Mouse (Mus musculus) layer of hippocampus, postnatal 36 days (tissue): Measurements from ENCODE around the gene Sox18. TPM values are rescaled to one million over a fixed set of nuclear protein-coding genes. Genes with fewer than 3 reads are reported as not detected.
A peak's percentile ranks its signal among the peaks of the same experiment; 100 is the strongest.

Experiments
- DNase-seq, 2 experiments: peaks; one replicate each; pipeline ENCODE4 v3.0.0; 2022
- total RNA-seq, 2 experiments: library from RNA; stranded (reverse); gene quantifications; 2 replicates each; pipeline ENCODE4 v1.2.3; 2021

Gene Sox18
- 10 to 100 TPM in 1 of 2 experiments, 1 to 10 TPM in 1; 8.3 to 11.1 TPM for total RNA-seq

DNA sequence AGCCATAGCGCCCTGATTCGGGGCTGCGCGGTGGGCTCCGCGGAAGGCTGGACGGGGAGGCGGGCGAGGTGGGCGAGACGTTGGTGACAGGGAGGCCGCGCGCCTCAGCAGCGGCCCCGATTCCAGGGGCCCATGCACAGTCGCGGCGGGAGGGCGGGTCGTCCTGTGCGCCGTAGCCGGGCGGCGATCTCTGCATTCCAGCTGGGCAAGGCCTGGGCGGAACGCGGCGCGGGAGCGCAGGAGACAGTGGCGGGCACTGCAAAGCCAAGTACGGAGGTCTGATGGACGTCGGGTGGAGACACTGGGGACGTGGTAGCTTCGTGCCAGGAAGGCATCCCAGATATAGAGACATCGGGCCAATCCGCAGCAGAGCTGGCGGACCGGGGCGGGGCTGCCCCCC lies at the start of gene Sox18:
TSS of gene Sox18 (minus strand) at position 315 of the 400 bp plus-strand sequence.
- DNase-seq: no peak

DNA sequence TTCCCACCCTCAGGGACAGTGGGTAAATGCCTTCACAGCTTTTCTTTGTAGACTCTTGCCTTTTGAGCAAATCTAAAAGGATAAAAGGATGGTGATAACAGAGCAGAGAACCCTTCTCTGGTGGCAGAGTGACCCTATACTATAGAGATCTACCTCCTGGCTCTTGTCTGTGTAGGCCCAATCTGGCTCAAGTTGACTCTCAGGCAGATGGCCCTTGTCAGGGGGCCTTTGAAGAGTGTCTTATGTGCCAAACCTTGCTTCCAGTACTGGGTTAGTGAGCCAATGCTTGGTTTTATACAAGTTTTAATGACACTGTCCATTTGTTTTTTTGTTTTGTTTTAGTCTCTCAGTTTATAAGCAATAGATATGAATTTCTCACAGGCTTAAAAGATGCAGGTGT lies 49.8 kb upstream of the Sox18 start:
- no peak for DNase-seq

DNA sequence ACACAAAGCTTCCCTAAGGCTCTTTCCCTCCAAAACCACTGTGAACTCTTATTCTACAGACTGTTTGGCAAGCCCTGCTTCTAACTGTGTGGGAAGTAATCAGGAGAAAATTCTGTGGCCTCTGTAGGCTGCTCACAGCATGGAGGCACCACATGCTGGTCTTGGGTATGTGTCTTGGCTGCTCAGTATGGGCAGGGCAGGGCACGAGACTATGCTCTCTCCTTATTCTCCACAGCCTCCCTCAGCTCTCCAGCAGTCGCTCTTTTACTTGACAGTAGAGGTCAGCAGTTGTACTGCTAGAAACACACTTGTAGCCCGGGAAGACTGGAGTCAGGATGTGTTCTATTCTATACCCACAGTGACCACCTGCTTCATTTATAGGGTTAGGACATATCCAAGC lies 48.6 kb upstream of the Sox18 start:
- no peak for DNase-seq

DNA sequence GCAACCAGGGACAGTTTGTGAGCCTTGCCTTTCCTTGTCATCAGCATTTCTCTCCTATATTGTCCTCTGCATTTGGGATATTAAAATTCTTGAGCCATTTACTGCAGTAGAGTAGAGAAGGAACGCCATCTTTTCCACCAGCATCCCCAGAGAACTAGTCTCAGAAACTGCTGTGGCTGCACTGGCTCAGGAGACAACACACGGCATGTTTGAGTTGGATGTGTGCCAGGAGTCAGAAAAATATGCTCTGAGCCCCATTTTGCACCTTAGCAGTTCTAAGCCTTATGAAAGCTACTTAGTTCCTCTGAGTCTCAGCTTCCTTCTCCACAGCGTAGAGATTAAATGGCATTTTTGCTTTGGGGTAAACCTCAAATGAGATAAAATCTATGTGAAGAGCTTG lies 45.6 kb upstream of the Sox18 start:
- no peak for DNase-seq

DNA sequence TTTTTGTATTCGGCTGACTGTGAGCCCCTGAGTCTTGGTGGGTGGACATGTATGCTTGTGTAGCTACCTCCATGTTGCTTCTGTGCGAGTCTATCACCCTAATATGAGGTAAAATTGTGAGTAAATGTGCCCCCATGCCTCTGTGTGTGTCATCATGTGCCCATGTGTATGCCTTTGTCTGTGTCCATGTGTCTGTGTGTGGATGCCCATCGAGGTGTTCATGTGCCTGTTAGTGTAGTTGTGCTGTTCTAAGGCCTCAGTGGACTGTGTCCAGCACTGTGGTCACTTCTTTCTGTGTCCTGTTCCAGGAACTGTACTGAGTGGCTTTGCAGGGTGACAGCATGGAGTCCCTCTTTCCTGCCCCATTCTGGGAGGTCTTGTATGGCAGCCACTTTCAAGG lies 43.9 kb upstream of the Sox18 start:
- DNase-seq: no peak

DNA sequence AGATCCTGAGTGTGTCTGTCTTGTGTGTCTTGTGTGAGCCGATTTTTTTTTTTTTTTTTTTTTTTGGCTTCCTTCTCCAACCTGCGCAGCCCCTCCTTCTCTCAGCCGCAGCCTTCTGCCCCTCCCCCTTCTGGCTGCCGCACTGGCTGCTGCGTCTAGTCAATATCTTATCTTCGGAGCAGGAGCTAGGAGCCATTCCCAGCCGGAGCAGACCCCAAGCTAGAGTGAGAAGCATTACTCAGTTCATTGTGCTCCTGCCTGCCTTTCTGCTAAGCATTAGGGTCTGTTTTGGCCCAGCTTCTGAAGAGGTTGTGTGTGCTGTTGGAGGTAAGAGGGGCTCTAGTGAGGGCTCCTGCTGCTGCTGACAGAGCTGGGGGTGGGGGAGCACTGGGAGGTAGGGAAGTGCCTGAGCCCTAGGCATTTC lies 43.5 kb upstream of the Sox18 start, which contains the start of gene Oprl1:
TSS of gene Oprl1 (plus strand) at position 114 of the 424 bp plus-strand sequence.
- DNase-seq: peak; percentile 54 to 58

DNA sequence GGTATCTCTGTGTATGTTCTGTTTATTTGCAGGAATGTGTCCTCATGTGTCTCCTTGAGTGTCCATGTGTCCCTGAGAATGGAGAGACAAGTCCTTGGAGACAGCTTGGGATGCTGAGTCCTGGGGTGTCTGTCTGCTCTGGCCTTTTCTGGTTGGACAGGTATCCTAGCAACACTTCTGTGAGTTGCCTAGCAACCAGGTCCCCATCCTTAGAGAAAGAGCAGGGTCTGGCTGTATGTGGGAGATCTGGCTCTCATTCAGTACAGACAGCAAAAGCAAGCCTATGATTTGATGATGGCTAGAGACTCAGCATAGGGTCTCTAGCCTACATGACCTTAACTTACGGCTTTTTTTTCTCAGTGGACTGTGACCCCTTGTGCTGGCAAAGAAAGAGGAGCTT lies 42.3 kb upstream of the Sox18 start:
- peak in 1 of 2 experiments; percentile 60 for DNase-seq

DNA sequence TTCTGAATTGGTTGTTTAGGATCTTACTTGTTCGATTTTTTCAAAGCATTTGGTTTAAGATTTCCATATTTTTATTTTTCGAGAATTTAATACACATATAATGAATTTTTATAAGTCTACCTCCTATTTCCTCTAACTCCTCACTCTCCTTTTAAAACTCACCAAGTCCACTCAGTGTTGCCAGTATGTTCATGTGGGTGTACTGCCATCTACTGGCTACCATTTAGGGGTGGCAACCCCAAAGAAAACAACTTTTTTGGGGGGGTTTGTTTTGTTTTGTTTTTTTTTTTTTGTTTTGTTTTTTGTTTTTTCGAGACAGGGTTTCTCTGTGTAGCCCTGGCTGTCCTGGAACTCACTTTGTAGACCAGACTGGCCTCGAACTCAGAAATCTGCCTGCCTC lies 35.2 kb upstream of the Sox18 start:
- no peak for DNase-seq

DNA sequence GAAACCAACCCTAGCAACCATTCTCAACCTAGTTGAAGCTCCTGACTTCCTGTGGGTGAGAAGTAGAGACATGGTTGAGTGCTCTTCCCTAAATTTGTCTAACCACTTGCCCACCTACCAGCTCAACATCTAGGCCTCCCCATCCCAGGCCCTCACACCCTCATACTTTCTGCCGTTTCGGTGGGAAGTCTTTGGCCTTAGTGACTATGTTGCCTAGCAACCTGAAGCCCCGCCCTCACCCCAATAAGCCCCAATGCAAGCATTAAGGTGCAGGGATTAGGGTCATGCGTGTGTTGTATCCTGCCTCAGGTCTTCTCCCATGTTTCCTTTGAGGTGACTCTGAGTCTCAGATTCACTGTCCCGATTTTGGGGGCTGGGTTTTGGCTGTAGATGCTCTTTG lies 26.8 kb upstream of the Sox18 start, which contains the start of gene Lkaaear1:
TSS of gene Lkaaear1 (minus strand) at position 202 of the 400 bp plus-strand sequence.
- no peak for DNase-seq

DNA sequence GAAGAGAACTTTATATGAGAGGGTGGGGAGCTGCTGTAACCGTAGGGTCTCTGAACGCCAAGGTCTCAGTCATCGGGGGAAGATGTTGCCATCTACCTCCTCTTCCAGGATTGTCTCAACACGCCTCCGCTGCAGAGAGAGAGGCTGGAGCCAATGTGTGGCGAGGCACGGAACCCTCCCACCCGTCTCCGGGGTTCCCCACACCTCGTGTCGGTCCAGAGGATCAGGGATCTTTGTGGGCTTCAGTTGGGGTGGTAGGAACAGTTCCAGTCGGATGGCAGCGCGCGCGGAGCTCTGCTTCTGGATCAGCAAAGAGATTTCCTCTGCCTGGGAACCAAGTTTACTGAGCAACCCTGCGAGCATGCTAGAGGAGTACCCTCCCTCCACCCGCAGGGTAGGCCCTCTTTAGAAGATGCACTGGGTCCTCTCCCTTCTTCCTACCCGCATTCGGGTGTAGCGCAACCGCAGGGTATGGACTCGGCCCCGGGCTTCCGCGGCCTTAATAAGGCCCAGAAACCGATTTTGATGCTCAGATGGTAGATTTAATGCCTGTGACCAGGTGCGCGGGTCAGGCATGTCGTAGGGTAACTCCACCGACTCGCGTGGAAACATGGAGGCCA lies 25.5 kb upstream of the Sox18 start:
- no peak for DNase-seq

DNA sequence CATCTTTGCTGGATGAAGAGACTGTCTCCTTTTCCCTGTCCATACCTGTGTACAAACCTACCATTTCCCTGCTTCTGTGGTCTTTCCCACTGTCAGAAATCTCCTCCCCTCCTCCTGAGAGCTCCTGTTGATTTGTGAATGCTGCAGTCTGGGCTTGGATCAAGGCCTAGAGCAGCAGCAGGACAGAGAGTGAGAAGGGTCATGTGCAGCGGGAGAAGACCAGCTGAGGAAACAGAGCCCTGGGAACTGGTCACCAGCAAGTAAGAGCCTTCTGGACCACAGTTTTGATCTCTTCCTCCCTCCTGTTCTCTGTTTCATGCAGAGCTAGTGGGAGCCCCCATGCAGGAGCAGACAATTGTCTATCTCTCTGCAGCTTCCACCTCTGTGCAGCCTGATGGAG lies 24.3 kb upstream of the Sox18 start:
- no peak for DNase-seq

DNA sequence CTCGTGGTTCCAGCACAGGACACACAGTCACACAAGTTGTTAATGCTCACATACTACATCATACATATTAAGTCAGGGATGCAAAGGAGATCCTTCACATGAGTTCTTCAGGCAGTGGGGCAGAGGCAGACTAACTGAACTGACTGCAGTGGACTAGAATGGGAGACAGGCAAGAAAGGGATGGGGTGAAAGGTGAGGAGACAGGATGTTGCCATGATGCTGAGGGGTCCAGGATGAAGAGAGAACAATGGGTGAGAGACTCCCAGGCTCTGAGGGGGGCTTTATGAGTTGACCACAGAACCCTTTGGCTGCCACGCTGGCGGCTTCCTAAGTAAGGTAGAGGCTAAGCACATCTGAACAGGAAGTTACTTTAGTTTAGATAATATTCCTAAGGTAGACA lies 23.1 kb upstream of the Sox18 start:
- DNase-seq: no peak

DNA sequence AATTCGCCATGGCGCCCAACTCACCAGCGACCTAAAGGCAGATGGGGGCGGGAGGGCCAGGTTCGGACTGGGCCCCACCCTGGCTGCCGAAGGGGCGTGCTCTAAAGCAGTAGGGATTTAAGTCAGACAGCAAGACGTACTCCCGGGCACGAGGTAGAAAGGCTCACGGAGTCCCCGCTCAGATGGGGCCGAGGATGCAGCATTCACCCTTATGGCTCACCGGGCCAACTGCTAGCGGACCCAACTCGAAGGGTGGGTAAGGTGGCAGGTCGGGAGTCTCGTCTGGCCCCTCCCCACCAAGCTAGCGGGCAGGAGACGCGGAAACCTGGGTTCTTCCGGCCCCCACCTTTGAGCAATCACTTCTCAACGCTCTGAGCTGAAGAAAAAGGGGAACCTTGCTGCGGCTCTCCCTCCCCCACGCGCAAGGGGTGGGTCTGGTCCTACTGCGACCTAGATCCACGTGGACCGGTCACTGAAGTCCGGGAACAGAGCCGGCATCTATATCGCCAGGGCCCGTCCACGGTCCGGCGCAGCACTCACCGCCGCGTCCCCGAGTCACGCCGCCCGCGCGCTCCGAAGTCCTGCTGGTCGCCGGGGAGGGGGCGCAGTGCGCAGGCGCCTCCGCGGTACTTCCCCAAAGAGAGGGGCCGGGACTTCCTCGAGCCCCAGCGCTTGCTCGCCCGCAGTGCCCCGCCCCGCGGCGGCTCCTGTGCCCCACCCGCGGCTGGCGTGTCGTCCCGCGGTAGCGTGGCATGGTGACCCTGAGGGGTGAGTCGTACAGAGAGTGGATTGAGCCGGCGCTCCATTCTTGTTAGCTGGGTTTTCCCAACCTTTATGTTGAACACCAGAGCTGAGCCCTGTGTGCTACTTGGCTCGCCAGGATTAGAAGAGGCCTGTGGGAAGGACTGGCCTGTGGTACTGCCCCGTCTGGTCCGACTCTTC lies 22.2 kb upstream of the Sox18 start, which contains the start of gene Rgs19:
TSS of gene Rgs19 (minus strand) at position 639 of the 942 bp plus-strand sequence.
- DNase-seq: peak; percentile 80 to 83

DNA sequence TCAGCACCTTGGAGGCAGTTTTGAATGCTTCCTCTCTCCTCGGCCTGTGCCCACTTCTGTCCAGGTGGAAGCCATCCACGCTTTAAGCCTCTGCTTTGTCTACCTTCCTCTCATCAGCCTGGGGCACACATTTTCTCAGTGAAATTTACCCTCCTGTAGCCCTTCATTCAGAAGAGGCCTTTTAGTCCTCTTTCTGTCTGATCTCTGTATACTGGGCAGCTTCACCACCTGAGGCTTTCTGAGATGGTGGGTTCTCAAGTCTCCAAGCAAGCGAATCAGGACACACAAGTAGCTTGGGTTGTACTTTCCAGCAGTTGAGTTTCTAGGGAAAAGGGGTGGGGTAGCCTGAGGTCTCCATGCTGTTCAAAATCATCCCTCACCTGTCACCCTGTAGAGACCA lies 20.9 kb upstream of the Sox18 start:
- DNase-seq: no peak

DNA sequence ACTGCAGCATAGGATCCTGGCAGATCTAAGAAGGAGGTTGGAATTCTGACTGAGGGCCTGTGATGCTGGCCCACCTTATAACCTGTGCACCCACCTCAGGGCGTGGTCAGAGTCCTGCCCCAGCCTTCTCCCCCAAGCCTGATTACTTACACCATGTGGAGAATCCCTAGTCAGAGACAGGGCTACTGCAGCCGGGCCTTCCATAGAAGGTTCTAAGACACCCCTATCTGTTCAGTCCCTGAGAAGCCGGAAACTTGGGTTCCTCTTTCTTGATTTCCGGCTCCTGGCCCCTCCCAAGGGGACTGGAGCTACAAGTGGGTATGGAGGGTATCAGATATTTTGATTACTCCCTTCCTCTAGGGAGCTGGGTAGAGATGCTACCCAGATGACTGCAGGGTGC lies 20.1 kb upstream of the Sox18 start:
- DNase-seq: no peak

DNA sequence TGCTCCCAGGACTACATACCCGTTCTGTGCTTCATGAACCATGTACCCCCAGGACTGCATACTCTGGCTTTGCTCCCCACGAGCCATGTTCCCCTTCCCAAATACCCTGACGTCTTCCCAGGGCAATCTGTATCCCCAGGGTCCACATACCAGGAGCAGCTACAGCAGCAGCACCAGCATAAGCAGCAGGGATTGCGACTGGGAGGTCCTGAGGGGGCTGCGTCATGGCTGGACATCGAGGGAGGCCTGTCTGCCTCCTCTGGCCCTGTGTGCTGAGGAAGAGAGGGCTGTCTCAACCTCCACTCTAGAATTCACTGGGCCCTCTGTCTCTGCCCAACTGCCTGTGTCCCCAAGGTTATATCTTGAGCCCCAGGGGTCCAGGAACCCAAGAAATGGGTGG lies 19.6 kb upstream of the Sox18 start:
- DNase-seq: no peak

DNA sequence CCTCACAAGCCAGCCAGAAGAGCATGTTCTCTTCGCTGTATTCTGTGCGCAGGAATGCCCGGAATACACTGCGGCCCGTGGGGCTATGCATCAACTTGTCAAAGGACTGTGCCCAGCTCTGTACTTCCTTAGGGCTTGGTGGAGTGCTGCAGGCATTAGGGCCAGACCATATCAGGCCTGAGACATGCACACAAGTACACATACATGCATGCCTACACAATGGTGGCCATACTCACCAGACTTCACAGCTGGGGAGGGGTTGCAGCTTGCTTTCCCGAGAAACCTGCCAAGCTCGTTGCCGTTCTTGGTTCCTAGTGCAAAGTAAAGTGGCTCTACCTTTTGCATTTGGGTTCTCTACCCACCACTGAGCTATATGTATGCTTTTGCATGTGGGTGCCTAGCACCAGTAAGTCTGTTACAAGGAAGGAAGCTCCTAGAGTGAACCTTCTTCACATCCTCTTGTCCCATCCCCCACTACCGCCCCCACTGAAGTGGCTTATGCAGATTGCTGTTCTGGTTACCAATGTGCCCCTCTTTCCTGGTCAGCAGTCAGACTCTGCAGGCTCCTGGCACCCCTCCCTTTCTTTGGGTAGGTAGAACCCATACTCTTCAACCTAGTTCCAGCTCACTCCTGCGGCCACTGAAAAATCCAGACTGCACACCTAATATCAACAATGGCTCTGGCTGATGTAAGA lies 18.2 kb upstream of the Sox18 start:
- no peak for DNase-seq

DNA sequence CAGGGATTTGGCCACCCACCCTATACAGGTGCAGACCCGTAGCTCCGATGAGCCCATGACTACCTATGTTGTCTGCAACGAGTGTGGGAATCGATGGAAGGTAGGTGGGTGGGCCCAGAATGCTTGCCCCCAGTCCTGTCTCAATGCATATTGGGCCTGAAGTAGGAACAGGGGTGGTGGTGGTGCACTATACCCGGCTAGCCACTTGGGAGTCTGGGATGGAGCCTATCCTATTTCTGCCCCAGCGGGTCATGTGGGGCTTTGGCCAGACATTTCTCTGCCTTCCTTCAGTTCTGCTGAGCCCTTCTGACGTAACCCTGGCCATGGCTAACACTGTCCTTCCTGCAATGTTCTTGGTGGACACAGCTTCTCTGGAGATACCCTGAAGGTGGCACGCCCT lies 16.1 kb upstream of the Sox18 start:
- no peak for DNase-seq

DNA sequence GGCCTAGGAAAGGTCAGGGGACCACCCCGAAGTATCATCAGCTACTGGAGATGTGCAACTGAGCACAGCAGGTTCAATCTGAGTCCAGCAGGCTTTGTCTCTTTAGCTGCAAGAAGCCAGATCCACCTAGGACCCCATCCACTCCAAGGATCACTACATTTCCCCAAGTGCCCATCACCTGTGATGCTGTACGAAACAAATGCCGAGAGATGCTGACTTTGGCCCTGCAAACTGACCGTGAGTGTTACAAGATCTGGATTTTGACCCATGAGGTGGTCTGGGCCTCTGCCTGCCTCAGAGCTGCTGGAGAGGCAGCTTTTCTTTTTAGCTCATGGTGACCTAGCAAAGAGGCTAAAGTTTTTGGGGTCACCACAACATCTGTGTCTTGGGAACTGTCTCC lies 14.2 kb upstream of the Sox18 start:
- no peak for DNase-seq

DNA sequence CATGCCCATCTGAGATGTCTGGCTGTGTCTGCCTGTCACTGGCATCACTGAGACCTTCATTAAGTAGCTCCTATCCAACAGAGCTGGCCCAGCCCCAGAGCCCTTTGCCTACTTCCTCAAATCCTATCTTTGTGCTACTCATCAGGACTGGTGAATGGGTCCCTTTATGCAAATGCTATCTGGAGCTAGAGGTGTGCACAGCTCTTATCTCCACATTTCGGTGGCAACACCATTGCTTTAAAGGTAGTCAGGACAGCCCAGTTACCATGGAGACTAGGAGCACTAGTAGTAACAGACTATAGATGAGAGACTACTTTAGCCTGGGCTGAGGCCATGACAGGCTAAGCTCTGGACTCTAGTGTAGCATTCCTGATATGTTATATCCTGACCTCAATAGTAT lies 13.3 kb upstream of the Sox18 start:
- DNase-seq: no peak

DNA sequence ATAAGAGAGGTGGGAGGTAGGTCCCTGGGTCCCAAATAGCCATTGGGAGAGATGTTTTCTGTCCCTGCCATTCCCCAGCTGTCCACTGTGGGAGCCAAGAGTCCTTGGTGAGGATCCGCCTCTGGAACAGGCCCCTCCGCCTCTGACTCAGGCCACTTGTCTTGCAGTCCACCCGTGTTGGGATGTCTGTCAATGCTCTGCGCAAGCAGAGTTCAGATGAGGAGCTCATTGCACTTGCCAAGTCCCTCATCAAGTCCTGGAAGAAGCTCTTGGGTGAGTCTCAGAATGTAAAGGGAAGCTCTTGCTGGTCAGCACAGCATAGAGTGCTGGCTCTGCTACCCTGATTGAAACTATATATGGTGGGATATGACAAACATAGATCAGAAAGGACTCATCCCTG lies 11.9 kb upstream of the Sox18 start:
- DNase-seq: no peak

DNA sequence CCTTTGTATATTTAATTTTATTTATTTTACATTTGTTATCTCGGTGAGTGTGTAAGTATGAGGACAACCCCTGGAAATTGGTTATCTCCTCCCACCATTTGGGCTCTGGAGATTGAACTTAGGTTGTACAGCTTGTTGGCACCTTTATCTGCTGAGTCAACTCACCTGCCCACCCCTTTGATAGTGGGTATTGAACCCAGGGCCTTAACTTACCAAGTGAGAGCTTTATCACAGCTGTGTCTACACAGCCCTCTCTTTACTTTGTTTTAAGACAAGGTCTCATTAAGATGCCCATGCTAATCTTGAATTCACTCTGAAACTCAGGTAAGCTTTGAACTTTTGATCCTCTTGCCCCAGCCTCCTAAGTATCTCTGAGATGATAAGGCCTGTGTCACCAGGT lies 10.5 kb upstream of the Sox18 start:
- DNase-seq: no peak

DNA sequence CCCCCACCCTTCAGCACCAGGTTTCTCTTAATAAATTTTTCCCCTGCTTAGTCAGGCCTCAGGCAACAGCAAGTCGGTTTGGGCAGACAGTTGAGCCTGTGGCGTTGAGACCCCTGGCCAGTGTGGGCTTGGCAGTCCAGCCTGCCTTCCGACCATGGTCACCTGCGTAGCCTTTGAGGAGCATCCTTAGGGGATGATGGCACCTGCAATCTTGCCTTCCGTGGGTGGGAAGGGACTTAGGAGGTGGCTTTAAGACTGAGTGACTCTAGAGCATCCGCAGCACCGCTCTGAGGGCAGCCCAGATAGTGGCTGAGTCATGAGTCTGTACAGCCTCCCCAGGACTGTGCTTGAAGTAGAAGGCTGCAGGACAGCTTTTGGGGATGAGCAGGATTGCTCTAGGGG lies 9.3 kb upstream of the Sox18 start:
- no peak for DNase-seq
